Mouse (Mus musculus) forebrain, embryonic 12.5 days (tissue): ENCODE measurements at regions not wholly inside any gene's neighbourhood (a gene's known extent, or its start where the extent isn't known, plus 50 kb on each side); places are given as distances from the start of the nearest gene placed in this dataset.
"Not testable (repeated sequence)": the region's sequence is repeated elsewhere in the genome, so short reads cannot be mapped to it uniquely, and the experiment has no call there.

Source experiments
- ATAC-seq: fragments of 200-750 bp; cut with Nextera tagmentation; 2 replicates; pipeline ENCODE4 v1.8.0; 2017; ENCODE audit warnings: moderate TSS enrichment; ENCODE audit not compliant: low FRiP score
- H3K27ac ChIP-seq: fragments of 300-500 bp; sonication (generic); 2 replicates; pipeline ENCODE4 v1.5.1; 2016; ENCODE audit warnings: mild to moderate bottlenecking
- H3K27me3 ChIP-seq: fragments of 300-500 bp; sonication (generic); 2 replicates; pipeline ENCODE4 v1.6.1; 2016; ENCODE audit warnings: mild to moderate bottlenecking
- H3K36me3 ChIP-seq: fragments of 300-500 bp; sonication (generic); replicated peaks from 2 replicates; pipeline ENCODE4 v1.6.1; 2016; ENCODE audit warnings: mild to moderate bottlenecking
- H3K4me1 ChIP-seq: fragments of 300-500 bp; sonication (generic); 2 replicates; pipeline ENCODE4 v1.6.1; 2016
- H3K4me2 ChIP-seq: fragments of 300-500 bp; sonication (generic); 2 replicates; pipeline ENCODE4 v1.6.1; 2016; ENCODE audit warnings: mild to moderate bottlenecking, moderate library complexity
- H3K4me3 ChIP-seq: fragments of 300-500 bp; sonication (generic); replicated peaks from 2 replicates; pipeline ENCODE4 v1.5.1; 2016; ENCODE audit warnings: mild to moderate bottlenecking
- H3K9ac ChIP-seq: fragments of 300-500 bp; sonication (generic); 2 replicates; pipeline ENCODE4 v1.6.1; 2016; ENCODE audit warnings: mild to moderate bottlenecking
- H3K9me3 ChIP-seq: fragments of 300-500 bp; sonication (generic); 2 replicates; pipeline ENCODE4 v1.6.1; 2016
- WGBS: fragments of 180-500 bp; shearing (Covaris S2); methylation state at CpG from one replicate; pipeline ENCODE4 v1.1.7; 2016; 5-methylcytosine and 5-hydroxymethylcytosine counted together

DNA sequence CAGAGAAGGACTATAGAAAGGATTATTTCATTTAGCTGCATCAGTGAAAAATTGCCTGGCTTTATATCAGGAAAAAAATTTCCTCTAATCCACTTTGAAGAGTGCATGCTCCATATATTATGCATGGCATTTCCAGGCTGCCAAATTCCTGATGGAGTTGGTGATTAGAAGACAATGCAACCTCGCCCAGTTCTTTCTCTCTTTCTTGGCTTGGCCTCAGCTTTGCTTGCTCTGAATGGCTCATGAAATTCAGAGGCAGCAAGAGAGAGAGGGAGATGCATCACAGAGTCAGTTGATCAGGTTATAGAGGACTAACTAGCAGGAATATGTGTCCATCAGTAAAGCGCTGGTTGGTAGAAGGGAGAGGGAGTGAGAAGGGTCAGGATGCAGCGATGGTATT, 335.6 kb upstream of the Igfbp7 start:
- Histone ChIP-seq H3K4me3 (no peak overlapping the region), H3K9me3 (no peaks in the 10 kb centered on the region), H3K9ac (no peak overlapping the region), H3K27me3 (no peaks in the 10 kb centered on the region), H3K36me3 (no peaks in the 10 kb centered on the region), H3K4me2 (no peak overlapping the region), H3K27ac (no peak overlapping the region), H3K4me1 (no peaks in the 10 kb centered on the region)
- no peak for ATAC-seq
- WGBS: 69% methylated on average over 3 of the region's 3 CpGs

DNA sequence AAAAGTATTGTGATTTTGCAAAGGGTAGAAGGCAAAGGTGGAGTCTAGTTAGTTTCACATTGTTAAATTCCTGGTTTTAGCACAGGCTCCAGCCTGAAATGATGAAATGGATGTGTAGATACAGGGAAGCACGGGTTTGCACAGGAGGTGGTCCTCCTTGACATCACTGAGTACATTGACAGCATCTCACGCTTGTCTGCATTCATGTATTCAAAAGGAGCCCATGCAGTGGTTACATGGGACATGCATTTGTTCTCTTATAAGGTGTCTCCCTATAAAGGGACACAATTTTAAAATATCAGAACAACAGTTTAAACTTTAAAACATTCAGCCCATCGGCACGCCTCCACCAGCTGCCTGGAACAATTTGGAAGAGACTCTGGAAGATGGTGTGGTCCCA, 322.4 kb upstream of the Igfbp7 start:
- 62% methylated on average over 4 of the region's 4 CpGs for WGBS
- not testable (repeated sequence) for H3K27me3 ChIP-seq, H3K4me2 ChIP-seq, H3K4me3 ChIP-seq, H3K9me3 ChIP-seq, H3K27ac ChIP-seq, H3K9ac ChIP-seq, ATAC-seq, H3K36me3 ChIP-seq
- peaks cover 11% of the 10 kb centered on the region for H3K4me1 ChIP-seq

DNA sequence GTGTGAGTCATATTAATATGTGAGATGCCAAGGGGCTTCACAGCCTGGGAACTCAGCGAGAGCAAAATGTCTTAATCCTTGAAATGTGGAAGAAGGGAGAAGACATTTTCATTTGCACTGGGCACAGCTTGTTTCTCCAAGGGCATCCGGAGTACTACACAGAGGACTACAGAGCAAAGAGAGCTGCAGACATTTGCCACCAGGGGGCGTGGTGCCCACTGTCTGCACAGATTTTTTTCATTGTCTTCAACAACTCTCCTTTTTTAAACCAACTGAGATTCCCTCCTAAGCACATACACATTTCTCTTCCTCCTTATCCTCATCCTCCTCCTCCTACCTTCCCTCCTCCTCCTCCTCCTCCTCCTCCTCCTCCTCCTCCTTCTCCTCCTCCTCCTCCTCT, 273.8 kb upstream of the Igfbp7 start:
- no peaks in the 10 kb centered on the region for H3K36me3 ChIP-seq
- WGBS: 66% methylated on average over 3 of the region's 3 CpGs
- H3K4me2 ChIP-seq: no peak overlapping the region
- no peaks in the 10 kb centered on the region for H3K4me1 ChIP-seq
- H3K9me3 ChIP-seq: no peaks in the 10 kb centered on the region
- no peak overlapping the region for H3K9ac ChIP-seq
- no peaks in the 10 kb centered on the region for H3K27me3 ChIP-seq
- H3K4me3 ChIP-seq: no peak overlapping the region
- H3K27ac ChIP-seq: no peak overlapping the region
- ATAC-seq: no peak

DNA sequence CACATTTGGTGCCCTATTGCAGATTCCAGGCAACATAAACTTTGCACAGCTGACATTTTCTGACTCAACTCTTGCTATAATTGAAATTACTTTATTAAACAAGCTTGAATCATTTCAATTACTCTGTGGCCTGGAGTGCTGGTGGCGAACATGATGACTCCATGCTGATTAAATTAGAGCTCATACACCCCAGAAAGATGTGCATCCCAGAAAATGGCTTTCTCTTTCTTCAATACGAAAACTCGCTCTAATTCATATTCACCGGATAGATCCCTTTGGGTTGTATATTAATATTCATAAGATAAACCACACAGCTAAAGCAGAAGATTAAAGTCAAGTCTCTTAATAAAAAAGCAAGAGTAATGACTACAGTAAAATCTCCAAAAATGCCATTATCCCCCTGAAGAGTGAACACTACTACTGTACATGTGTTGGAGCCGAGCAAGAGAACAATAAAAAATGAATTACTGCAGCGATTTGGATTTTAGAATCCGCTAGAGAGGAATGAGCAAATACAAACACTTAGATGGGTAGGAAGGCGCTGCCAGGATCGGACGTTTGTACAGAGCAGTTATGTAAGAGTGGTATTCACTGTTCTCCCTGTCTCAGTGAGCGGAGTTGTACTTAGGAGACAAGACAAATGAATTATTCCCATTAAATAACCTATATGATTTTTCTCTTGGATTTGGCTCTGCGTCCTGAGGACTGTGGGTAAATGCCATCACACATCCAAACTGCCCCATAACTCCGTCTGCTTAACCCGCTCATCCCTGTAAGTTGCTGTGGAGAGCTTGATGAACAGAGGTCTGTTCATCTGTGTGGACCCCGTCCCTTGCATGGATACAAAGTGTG, 264.5 kb upstream of the Igfbp7 start:
- H3K27ac ChIP-seq: no peak overlapping the region
- no peak overlapping the region for H3K4me3 ChIP-seq
- H3K9ac ChIP-seq: no peak overlapping the region
- H3K4me2 ChIP-seq: no peak overlapping the region
- no peaks in the 10 kb centered on the region for H3K27me3 ChIP-seq
- no peak for ATAC-seq
- no peaks in the 10 kb centered on the region for H3K9me3 ChIP-seq
- H3K36me3 ChIP-seq: no peaks in the 10 kb centered on the region
- 90% methylated on average over 15 of the region's 15 CpGs for WGBS
- H3K4me1 ChIP-seq: no peaks in the 10 kb centered on the region

DNA sequence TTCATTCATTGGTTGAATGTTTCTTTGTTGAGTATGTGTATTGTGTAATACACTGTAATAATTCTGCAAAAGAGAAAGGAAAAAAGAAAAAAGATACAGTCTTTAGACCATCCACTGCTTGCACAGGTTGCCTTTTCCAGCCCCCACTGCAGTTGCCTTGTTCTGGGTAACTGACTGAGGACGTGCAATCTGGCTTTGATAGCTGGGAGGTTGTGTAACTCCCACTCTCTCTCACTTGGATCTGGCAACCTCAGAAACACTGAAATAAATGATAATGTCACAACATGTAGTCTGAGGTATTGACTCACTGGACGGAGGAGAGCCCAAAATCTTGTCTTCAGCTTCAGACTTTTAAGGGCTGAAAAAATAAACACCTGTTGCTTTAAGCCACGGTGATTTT, 255.3 kb upstream of the Igfbp7 start:
- Histone ChIP-seq H3K27me3 (no peaks in the 10 kb centered on the region), H3K9me3 (no peaks in the 10 kb centered on the region), H3K27ac (no peak overlapping the region), H3K9ac (no peak overlapping the region), H3K36me3 (no peaks in the 10 kb centered on the region), H3K4me2 (no peak overlapping the region), H3K4me1 (no peaks in the 10 kb centered on the region), H3K4me3 (no peak overlapping the region)
- 74% methylated on average over 3 of the region's 3 CpGs for WGBS
- no peak for ATAC-seq

DNA sequence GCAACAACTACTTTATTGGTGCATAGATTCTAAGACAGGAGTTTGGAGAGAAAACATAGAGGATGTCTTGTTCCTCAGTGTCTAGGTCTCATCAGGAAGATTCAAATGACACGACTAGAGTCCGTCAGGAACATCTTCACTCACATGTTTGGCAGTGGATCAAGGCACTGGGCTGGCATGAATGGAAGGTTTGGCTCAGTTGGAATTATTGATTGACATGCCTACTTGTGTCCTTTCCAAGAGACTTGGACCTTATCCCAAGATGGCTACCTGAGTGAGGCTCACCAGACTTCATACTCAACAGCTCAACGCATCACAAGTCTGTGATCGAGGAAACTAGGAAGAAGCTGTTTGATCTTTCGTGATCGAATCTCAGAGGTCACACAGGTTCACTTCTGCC, 251.2 kb upstream of the Igfbp7 start:
- ATAC-seq: no peak
- 93% methylated on average over 6 of the region's 6 CpGs for WGBS
- no peak overlapping the region for H3K4me2 ChIP-seq
- H3K36me3 ChIP-seq: no peaks in the 10 kb centered on the region
- H3K27me3 ChIP-seq: no peaks in the 10 kb centered on the region
- no peak overlapping the region for H3K27ac ChIP-seq
- H3K4me3 ChIP-seq: no peak overlapping the region
- no peaks in the 10 kb centered on the region for H3K9me3 ChIP-seq
- H3K4me1 ChIP-seq: no peaks in the 10 kb centered on the region
- no peak overlapping the region for H3K9ac ChIP-seq

DNA sequence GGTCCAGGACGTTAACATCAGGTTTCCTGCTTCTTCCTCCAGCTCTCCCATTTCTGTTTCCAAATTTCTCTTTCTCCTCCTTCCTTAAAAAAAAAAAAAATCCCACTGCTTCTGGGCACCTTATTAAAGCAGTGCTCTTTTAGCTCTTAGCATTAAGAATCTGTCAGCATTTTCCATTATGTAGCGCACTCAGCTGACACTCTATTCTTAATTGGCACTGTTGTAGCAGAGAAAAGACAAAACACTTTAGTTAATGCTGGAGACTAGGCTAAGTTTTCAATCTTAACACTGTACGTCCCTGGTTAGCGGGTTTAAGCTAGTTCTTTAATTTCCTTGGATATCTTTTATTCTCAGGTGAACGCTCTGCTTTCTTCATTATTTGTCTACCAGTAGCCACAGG, 236.8 kb upstream of the Igfbp7 start:
- Histone ChIP-seq H3K27me3 (no peaks in the 10 kb centered on the region), H3K27ac (no peak overlapping the region), H3K4me2 (no peak overlapping the region), H3K9me3 (no peaks in the 10 kb centered on the region), H3K36me3 (no peaks in the 10 kb centered on the region), H3K4me1 (no peaks in the 10 kb centered on the region), H3K4me3 (no peak overlapping the region), H3K9ac (no peak overlapping the region)
- ATAC-seq: no peak
- WGBS: 63% methylated on average over 5 of the region's 5 CpGs

DNA sequence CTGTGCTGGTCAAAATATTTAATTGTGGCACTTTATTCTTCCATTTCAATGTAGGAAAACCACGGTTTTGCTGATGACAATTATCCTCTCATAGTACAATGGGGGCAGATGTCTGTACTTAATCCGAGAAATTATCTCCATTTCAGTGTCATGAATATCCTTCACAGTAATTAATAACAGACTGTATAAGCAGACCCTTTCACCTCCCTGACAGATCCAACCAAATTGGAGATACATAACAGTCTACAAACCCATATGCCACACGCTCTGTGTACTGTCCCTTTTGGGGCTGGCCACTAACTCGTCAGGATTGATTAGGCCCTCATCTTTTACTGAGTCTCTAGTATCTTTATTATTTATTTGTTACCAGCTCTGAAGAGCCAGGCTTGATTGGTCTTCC, 212.6 kb upstream of the Igfbp7 start:
- Histone ChIP-seq H3K9me3 (no peaks in the 10 kb centered on the region), H3K4me2 (no peak overlapping the region), H3K9ac (no peak overlapping the region), H3K4me3 (no peak overlapping the region), H3K27me3 (no peaks in the 10 kb centered on the region), H3K36me3 (no peaks in the 10 kb centered on the region), H3K4me1 (no peaks in the 10 kb centered on the region), H3K27ac (no peak overlapping the region)
- no peak for ATAC-seq
- 67% methylated on average over 4 of the region's 4 CpGs for WGBS

DNA sequence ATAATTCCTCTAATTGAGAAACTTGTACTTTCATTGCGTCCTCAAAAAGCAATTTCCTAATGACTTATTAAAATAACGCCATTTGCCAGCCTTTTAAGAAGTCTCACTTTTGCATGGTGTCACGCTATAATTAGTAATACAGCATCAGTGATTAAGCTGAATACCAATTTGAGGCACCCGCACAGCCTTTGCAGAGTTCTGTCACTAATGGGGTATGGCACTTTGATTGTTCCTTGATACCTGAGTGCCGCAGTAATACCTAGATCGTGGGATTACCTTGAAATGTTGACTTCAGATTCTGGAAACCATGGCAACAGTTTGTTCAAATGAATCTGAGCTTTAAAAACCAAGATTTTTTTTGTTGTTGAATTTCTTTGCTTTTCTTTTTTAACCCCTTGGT, 202.7 kb upstream of the Igfbp7 start:
- Histone ChIP-seq H3K4me2 (no peak overlapping the region), H3K4me3 (no peak overlapping the region), H3K4me1 (no peaks in the 10 kb centered on the region), H3K9me3 (no peaks in the 10 kb centered on the region), H3K9ac (no peak overlapping the region), H3K27me3 (no peaks in the 10 kb centered on the region), H3K36me3 (no peaks in the 10 kb centered on the region), H3K27ac (no peak overlapping the region)
- ATAC-seq: no peak
- WGBS: 69% methylated on average over 6 of the region's 6 CpGs

DNA sequence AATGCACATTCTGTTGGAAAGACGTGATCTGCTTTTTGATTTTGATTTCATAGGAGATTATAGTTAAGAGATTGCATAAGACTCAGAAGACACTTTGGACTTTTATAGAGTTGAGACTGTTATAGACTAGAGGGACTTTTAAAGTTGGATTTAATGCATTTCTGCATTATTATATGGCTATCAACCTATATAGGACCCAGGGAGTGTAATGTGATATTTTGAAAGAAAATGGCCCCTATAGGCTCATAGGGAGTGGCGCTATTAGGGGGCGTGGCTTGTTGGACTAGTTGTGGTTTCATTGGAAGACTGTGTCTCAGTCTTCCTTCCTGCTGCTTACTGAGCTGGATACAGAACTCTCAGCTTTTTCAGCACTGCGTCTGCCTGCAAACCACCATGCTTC, 186.9 kb upstream of the Igfbp7 start:
- Histone ChIP-seq H3K4me3 (no peak overlapping the region), H3K4me2 (no peak overlapping the region), H3K9me3 (no peaks in the 10 kb centered on the region), H3K27ac (no peak overlapping the region), H3K9ac (no peak overlapping the region), H3K36me3 (no peaks in the 10 kb centered on the region), H3K27me3 (peaks cover 6% of the 10 kb centered on the region; the same call in 1 of the 2 replicates), H3K4me1 (no peaks in the 10 kb centered on the region)
- 87% methylated on average over 4 of the region's 4 CpGs for WGBS
- no peak for ATAC-seq

DNA sequence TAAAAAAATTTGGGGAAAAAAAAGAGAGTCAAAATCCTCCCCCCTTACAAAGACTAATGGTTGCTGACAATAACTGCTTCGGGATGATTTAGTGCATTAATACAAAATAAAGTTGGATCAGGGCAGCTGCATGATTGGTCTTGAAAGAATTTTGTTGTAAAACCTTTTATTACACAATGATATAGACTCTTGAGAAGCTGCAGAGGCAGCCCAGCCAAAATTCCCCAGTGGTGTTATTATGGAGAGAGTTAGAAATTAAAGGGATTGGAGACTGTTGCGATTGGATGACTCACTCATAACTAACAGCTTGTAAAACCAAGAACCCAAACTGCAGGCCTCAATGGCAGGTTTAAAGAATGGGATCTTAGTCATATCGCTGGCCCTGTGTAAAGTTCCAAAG, 181.4 kb upstream of the Igfbp7 start:
- Histone ChIP-seq H3K36me3 (no peaks in the 10 kb centered on the region), H3K9me3 (no peaks in the 10 kb centered on the region), H3K4me2 (no peak overlapping the region), H3K27ac (no peak overlapping the region), H3K4me1 (no peaks in the 10 kb centered on the region), H3K9ac (no peak overlapping the region), H3K27me3 (no peaks in the 10 kb centered on the region), H3K4me3 (no peak overlapping the region)
- ATAC-seq: no peak
- 88% methylated on average over 3 of the region's 3 CpGs for WGBS

DNA sequence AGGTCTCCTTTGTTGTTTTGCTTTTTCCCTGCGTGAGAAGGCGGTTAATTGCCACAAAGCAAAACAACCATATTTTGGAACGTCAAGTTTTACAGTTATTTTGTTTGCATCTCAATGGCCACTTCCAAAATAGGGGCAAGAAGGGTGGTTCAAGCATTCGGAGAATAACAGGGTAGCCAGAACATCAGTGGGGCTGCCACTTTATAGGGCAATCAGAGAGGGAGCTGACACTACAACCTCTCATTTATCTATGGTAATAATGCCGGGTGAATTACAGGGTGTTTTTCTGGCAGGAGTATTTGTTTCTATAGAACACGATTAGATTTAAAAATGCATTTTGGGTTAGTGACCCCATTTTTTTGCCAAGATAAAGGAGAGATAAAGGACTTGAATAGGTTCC, 173.9 kb upstream of the Igfbp7 start:
- H3K36me3 ChIP-seq: no peaks in the 10 kb centered on the region
- no peak overlapping the region for H3K4me3 ChIP-seq
- H3K4me2 ChIP-seq: peak overlapping the region; percentile 29
- H3K9ac ChIP-seq: no peak overlapping the region
- no peak for ATAC-seq
- H3K4me1 ChIP-seq: peaks cover 24% of the 10 kb centered on the region
- H3K27me3 ChIP-seq: peaks cover 32% of the 10 kb centered on the region
- 41% methylated on average over 6 of the region's 6 CpGs for WGBS
- H3K9me3 ChIP-seq: no peaks in the 10 kb centered on the region
- 0 out of 2 replicates have a peak overlapping the region, but pooled peaks have one; percentile 19 for H3K27ac ChIP-seq

DNA sequence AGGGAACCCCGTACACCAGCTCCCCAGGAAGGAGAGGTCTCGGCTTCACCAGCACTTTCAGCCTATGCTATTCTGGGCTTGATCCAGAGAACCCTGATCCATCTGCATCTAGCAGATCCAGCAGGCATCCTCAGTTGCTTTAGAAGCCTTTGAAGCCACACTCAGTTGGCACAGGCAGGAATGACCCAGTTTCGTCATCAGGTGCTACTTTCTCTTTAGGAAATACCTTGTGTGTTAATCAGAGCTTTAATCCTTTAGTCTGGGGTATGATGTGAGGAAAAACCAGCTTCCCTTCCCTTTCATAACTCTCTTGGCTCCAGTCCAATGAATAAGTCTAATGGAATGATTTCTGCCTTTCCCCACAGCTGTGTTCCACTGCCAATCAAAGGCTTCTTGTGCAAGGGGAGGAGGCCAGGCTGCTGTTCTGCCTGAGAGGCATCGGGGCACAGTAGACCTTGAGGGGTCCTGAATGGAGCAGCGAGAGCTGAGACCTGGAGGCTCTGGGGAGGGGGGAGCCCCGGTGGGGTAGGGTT, 173.3 kb upstream of the Igfbp7 start:
- 0 out of 2 replicates have a peak overlapping the region, but pooled peaks have one; percentile 19 for H3K27ac ChIP-seq
- WGBS: 31% methylated on average over 6 of the region's 6 CpGs
- no peaks in the 10 kb centered on the region for H3K36me3 ChIP-seq
- no peaks in the 10 kb centered on the region for H3K9me3 ChIP-seq
- peak; percentile 87 for ATAC-seq
- H3K27me3 ChIP-seq: peaks cover 33% of the 10 kb centered on the region
- no peak overlapping the region for H3K9ac ChIP-seq
- H3K4me3 ChIP-seq: no peak overlapping the region
- H3K4me1 ChIP-seq: peaks cover 24% of the 10 kb centered on the region
- peak overlapping the region; percentile 29 for H3K4me2 ChIP-seq
